Mouse (Mus musculus): ENCODE results near the gene Nol6. TPM values are rescaled to one million over a fixed set of nuclear protein-coding genes. Genes with fewer than 3 reads are reported as not detected.
"Not testable (repeated sequence)": the region's sequence is repeated elsewhere in the genome, so short reads cannot be mapped to it uniquely, and the experiment has no call there.

The Nol6 gene
- polyA plus RNA-seq, 1 experiment from 2014 or later, result 15.2 TPM

DNA sequence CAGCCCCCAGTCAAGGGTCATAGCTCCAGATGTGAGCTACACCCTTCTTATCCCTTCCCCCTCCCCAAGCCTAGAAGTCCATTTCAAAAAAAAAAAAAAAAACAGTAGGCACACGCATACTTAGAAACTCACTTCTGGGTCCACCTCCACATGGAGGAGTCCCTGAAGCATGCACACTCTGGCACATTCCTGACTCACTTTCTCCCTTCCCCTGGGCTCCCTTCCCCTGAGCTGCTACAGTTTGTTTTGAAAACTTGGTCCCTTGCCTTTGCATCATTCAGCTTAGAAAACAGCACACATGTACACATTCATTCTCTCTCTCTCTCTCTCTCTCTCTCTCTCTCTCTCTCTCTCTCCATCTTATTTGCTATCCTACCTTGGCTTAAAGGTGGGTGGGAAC is 31.3 kb downstream of the Nol6 start:
- Histone ChIP-seq H3K4me2 (ENCODE audit: low read depth, low read length) (no peak overlapping the region), H3K9ac (ENCODE audit: low read length) (no peak overlapping the region), H3K4me3 (ENCODE audit: low read length) (no peak overlapping the region), H3K27me3 (ENCODE audit: control insufficient read depth, insufficient read depth, low read length) (peaks cover 4% of the 10 kb centered on the region; the same call in 1 of the 2 replicates), H3K36me3 (ENCODE audit: control insufficient read depth, insufficient read depth) (no peaks in the 10 kb centered on the region), H3K27ac (ENCODE audit: low read length) (no peak overlapping the region), H3K9me3 (replicated peaks; ENCODE audit: control insufficient read depth, low read length) (no peaks in the 10 kb centered on the region), H3K4me1 (ENCODE audit: control insufficient read depth, insufficient read depth, low read length) (peaks cover 19% of the 10 kb centered on the region)
- ATAC-seq (replicated peaks; ENCODE audit: extremely low read depth, insufficient read depth, low FRiP score), result no peak
- WGBS, result 61% methylated on average over 1 of the region's 1 CpGs

DNA sequence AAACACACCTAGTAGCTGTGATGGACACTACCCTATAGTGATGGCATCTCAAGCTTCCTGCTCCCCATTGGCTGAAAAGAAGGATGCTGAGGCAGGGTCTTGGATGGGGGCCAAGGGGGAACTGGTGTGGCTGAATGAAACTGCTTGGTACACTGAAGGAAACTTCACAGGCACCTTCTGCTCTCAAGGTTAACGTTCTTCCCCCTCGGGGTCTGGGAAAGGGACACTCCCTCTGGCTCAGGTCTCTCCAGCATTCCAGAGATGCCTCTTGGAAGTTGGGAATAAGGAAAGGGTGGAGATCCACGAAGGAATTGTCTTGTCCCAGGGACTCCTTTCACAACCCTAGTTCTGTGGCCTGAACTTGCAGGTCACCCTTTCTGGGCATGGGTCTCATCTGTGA is 32.9 kb downstream of the Nol6 start:
- Histone ChIP-seq H3K4me1 (ENCODE audit: control insufficient read depth, insufficient read depth, low read length) (peaks cover 10% of the 10 kb centered on the region), H3K9me3 (replicated peaks; ENCODE audit: control insufficient read depth, low read length) (no peaks in the 10 kb centered on the region), H3K27ac (ENCODE audit: low read length) (no peak overlapping the region), H3K27me3 (ENCODE audit: control insufficient read depth, insufficient read depth, low read length) (no peaks in the 10 kb centered on the region), H3K4me2 (ENCODE audit: low read depth, low read length) (no peak overlapping the region), H3K4me3 (ENCODE audit: low read length) (no peak overlapping the region), H3K9ac (ENCODE audit: low read length) (no peak overlapping the region), H3K36me3 (ENCODE audit: control insufficient read depth, insufficient read depth) (no peaks in the 10 kb centered on the region)
- no peak for ATAC-seq (replicated peaks; ENCODE audit: extremely low read depth, insufficient read depth, low FRiP score)
- 34% methylated on average over 3 of the region's 3 CpGs for WGBS

DNA sequence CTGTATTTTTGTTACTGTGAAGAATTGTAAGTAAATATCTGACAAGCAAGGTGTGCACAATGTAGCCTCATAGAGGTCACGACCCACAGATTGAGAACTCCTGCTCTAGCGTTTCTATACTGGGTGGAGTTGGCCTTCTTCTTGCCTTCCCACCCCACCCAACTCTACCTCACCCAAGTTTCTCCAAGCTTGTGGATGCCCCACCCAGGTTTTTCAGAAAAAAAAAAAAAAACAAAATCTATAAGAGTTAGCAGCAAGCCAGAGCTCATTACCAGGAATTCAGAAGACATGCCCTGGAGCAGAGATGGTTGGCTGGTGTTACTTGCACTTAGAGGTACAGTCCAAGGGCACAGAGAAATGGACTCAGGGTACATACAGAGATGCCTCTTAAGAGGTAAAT is 34.5 kb downstream of the Nol6 start:
- H3K4me1 ChIP-seq (ENCODE audit: control insufficient read depth, insufficient read depth, low read length), result peaks cover 2% of the 10 kb centered on the region
- no peak overlapping the region for H3K4me3 ChIP-seq (ENCODE audit: low read length)
- 75% methylated on average over 2 of the region's 2 CpGs for WGBS
- no peaks in the 10 kb centered on the region for H3K36me3 ChIP-seq (ENCODE audit: control insufficient read depth, insufficient read depth)
- H3K4me2 ChIP-seq (ENCODE audit: low read depth, low read length), result no peak overlapping the region
- no peaks in the 10 kb centered on the region for H3K27me3 ChIP-seq (ENCODE audit: control insufficient read depth, insufficient read depth, low read length)
- no peak for ATAC-seq (replicated peaks; ENCODE audit: extremely low read depth, insufficient read depth, low FRiP score)
- H3K27ac ChIP-seq (ENCODE audit: low read length), result no peak overlapping the region
- no peaks in the 10 kb centered on the region for H3K9me3 ChIP-seq (replicated peaks; ENCODE audit: control insufficient read depth, low read length)
- H3K9ac ChIP-seq (ENCODE audit: low read length), result no peak overlapping the region

DNA sequence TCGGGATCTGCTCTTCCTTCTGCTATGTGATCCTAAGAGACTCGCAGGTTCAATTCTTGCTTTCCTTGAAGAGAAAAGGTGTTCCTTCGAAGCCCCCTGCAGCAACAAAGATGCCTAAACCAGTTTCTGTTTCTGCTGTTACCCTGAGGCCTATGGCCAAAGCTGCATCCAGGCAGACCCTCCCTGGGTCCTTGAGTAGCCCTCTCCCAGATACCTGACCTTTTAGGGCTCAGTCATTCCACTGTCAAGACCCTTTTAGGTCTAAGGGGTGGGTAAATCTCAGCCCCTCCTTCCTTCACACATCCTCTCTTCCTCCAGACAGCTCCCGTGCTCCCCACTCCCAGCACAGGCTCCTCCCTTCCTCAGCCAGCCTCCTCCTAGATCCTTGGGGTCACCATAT is 35.1 kb downstream of the Nol6 start:
- no peak overlapping the region for H3K4me2 ChIP-seq (ENCODE audit: low read depth, low read length)
- 75% methylated on average over 4 of the region's 4 CpGs for WGBS

DNA sequence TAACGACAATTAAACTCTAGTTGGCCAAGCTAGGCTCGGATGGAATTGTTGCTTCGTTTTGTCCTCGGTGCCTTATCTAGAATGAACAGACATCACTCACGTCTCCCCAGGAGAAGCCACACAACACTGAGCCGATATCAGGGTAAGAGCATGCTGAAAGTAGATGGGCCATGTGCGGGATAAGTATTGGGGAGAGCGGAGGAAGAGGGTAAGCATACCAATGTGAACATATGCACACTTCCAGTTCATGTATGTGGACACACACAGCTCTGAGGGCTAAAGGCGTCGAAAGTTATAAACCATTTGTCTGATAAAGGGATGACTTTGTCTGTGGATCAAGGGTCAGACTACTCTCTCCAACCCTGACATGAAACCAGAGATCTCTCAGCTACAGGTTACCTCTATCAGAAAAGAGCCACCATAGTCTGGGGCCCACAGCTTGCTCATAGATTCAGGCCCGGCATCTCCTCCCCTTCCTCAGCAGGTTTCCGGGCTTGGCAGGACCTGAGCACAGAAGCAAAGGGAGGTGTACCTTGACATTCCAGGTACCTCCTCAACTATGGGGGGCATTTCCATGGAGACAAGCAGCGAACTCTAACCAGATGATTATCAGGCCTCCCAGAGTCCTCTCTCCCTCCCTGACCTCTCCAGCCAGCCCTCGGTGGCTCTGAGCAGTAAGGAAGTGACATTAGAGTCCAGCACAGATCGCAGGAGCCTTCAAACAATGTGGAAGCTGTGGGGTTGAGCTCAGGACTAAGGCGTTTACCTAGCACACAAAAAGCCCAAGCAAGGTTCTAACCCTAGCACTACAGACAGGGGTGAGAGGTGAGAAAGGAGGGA is 36.6 kb downstream of the Nol6 start:
- H3K9ac ChIP-seq (ENCODE audit: low read length), result no peak overlapping the region
- ATAC-seq (replicated peaks; ENCODE audit: extremely low read depth, insufficient read depth, low FRiP score), result no peak
- no peak overlapping the region for H3K27ac ChIP-seq (ENCODE audit: low read length)
- H3K4me3 ChIP-seq (ENCODE audit: low read length), result no peak overlapping the region
- H3K4me1 ChIP-seq (ENCODE audit: control insufficient read depth, insufficient read depth, low read length), result no peaks in the 10 kb centered on the region
- no peaks in the 10 kb centered on the region for H3K27me3 ChIP-seq (ENCODE audit: control insufficient read depth, insufficient read depth, low read length)
- 72% methylated on average over 16 of the region's 16 CpGs for WGBS
- H3K4me2 ChIP-seq (ENCODE audit: low read depth, low read length), result no peak overlapping the region
- H3K9me3 ChIP-seq (replicated peaks; ENCODE audit: control insufficient read depth, low read length), result no peaks in the 10 kb centered on the region
- H3K36me3 ChIP-seq (ENCODE audit: control insufficient read depth, insufficient read depth), result no peaks in the 10 kb centered on the region

More for the DNA sequence above, 35.1 kb downstream of the Nol6 start:
- no peaks in the 10 kb centered on the region for H3K27me3 ChIP-seq (ENCODE audit: control insufficient read depth, insufficient read depth, low read length)
- no peak for ATAC-seq (replicated peaks; ENCODE audit: extremely low read depth, insufficient read depth, low FRiP score)
- H3K4me3 ChIP-seq (ENCODE audit: low read length), result no peak overlapping the region
- H3K9ac ChIP-seq (ENCODE audit: low read length), result no peak overlapping the region
- no peaks in the 10 kb centered on the region; the same call in 1 of the 2 replicates for H3K4me1 ChIP-seq (ENCODE audit: control insufficient read depth, insufficient read depth, low read length)
- no peak overlapping the region for H3K27ac ChIP-seq (ENCODE audit: low read length)
- no peaks in the 10 kb centered on the region for H3K9me3 ChIP-seq (replicated peaks; ENCODE audit: control insufficient read depth, low read length)
- H3K36me3 ChIP-seq (ENCODE audit: control insufficient read depth, insufficient read depth), result no peaks in the 10 kb centered on the region

DNA sequence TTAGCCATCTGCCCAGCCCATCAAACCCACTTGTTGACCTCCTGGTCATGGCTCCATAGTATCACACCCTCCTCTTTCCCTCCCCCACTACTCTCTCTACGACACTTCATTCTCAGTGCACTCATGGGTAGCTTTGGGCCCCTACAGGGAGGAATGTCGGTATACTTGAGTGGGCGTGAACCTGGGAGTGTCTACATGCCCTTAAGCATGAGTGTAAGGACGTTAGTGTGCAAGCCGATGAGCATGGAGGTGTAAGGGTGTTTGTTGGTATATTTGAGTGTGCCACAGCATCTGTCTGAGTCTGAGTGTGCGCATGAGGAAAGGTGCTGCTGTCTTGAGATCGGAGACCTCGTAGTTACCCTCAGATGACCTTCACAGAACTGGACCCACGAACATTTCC is 37.3 kb downstream of the Nol6 start:
- no peak for ATAC-seq (replicated peaks; ENCODE audit: extremely low read depth, insufficient read depth, low FRiP score)
- H3K27ac ChIP-seq (ENCODE audit: low read length), result no peak overlapping the region

DNA sequence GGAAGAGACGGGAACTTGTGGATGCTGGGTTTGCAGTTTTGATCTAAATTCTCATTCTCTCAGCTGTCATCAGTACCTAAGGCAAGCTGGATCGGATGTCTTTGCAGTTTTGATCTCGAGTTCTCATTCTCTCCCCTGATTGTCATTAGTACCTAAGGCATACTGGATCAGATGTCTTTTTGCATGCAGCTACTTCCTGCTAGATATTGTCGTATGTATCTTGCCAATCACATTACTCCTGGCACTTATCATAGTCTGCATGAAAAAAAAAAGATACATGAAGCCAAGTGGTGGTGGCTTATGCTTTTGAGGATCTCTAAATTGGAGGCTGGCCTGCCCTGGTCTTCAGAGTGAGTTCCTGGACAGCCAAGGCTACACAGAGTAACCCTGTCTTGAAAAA is 39.4 kb downstream of the Nol6 start:
- no peaks in the 10 kb centered on the region for H3K36me3 ChIP-seq (ENCODE audit: control insufficient read depth, insufficient read depth)
- no peak overlapping the region for H3K4me3 ChIP-seq (ENCODE audit: low read length)
- H3K9me3 ChIP-seq (replicated peaks; ENCODE audit: control insufficient read depth, low read length), result 0 out of 2 replicates have a peak, but pooled peaks cover 2% of the 10 kb centered on the region
- no peaks in the 10 kb centered on the region for H3K27me3 ChIP-seq (ENCODE audit: control insufficient read depth, insufficient read depth, low read length)
- H3K9ac ChIP-seq (ENCODE audit: low read length), result no peak overlapping the region
- WGBS, result 75% methylated on average over 4 of the region's 4 CpGs
- no peak overlapping the region for H3K4me2 ChIP-seq (ENCODE audit: low read depth, low read length)
- H3K27ac ChIP-seq (ENCODE audit: low read length), result no peak overlapping the region
- H3K4me1 ChIP-seq (ENCODE audit: control insufficient read depth, insufficient read depth, low read length), result no peaks in the 10 kb centered on the region
- ATAC-seq (replicated peaks; ENCODE audit: extremely low read depth, insufficient read depth, low FRiP score), result no peak

More for the DNA sequence above, 37.3 kb downstream of the Nol6 start:
- no peak overlapping the region for H3K9ac ChIP-seq (ENCODE audit: low read length)
- H3K4me2 ChIP-seq (ENCODE audit: low read depth, low read length), result no peak overlapping the region
- H3K27me3 ChIP-seq (ENCODE audit: control insufficient read depth, insufficient read depth, low read length), result no peaks in the 10 kb centered on the region
- no peak overlapping the region for H3K4me3 ChIP-seq (ENCODE audit: low read length)
- no peaks in the 10 kb centered on the region for H3K4me1 ChIP-seq (ENCODE audit: control insufficient read depth, insufficient read depth, low read length)
- no peaks in the 10 kb centered on the region for H3K9me3 ChIP-seq (replicated peaks; ENCODE audit: control insufficient read depth, low read length)
- 75% methylated on average over 9 of the region's 9 CpGs for WGBS
- H3K36me3 ChIP-seq (ENCODE audit: control insufficient read depth, insufficient read depth), result no peaks in the 10 kb centered on the region

DNA sequence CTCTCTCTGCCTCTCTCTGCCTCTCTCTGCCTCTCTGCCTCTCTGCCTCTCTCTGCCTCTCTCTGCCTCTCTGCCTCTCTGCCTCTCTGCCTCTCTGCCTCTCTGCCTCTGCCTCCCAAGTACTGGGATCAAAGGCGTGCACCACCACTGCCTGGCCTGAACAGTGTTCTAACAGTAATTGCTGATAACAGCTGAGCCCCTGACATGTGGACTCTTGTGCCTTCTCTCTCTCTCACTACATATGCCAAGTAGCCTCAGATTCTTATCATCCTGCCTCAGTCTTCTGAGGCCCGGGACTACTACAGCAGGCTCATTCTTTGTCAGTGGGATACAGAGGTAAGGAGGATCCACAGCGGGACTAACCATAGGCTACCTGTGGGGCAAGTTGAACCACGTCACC is 41.5 kb downstream of the Nol6 start:
- not testable (repeated sequence) for H3K4me3 ChIP-seq (ENCODE audit: low read length); ATAC-seq (replicated peaks; ENCODE audit: extremely low read depth, insufficient read depth, low FRiP score); H3K36me3 ChIP-seq (ENCODE audit: control insufficient read depth, insufficient read depth); H3K4me1 ChIP-seq (ENCODE audit: control insufficient read depth, insufficient read depth, low read length); H3K27me3 ChIP-seq (ENCODE audit: control insufficient read depth, insufficient read depth, low read length); H3K9ac ChIP-seq (ENCODE audit: low read length); H3K9me3 ChIP-seq (replicated peaks; ENCODE audit: control insufficient read depth, low read length); H3K27ac ChIP-seq (ENCODE audit: low read length); H3K4me2 ChIP-seq (ENCODE audit: low read depth, low read length)
- WGBS, result 41% methylated on average over 4 of the region's 4 CpGs

DNA sequence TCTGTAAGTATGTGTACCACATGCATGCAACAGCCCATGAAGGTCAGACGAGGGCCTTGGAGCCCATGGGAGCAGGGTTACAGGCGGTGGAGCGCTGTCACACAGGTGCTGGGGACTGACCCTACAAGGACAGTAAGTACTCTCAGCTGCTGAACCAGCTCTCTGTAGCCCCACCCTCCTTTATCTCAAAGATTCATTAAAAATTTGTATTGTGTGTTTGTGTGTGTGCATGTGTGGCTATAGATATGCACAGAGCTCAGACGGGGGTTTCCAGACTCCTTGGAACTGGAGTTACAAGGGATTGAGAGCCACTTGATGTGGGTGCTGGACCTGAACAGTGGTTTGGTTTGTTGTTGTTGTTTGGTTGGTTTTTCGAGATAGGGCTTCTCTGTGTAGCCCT is 42.5 kb downstream of the Nol6 start:
- ATAC-seq (replicated peaks; ENCODE audit: extremely low read depth, insufficient read depth, low FRiP score), result no peak
- no peak overlapping the region for H3K9ac ChIP-seq (ENCODE audit: low read length)
- 73% methylated on average over 5 of the region's 5 CpGs for WGBS
- H3K36me3 ChIP-seq (ENCODE audit: control insufficient read depth, insufficient read depth), result no peaks in the 10 kb centered on the region
- no peaks in the 10 kb centered on the region for H3K27me3 ChIP-seq (ENCODE audit: control insufficient read depth, insufficient read depth, low read length)
- no peaks in the 10 kb centered on the region for H3K4me1 ChIP-seq (ENCODE audit: control insufficient read depth, insufficient read depth, low read length)
- no peak overlapping the region for H3K4me2 ChIP-seq (ENCODE audit: low read depth, low read length)
- H3K27ac ChIP-seq (ENCODE audit: low read length), result no peak overlapping the region
- H3K9me3 ChIP-seq (replicated peaks; ENCODE audit: control insufficient read depth, low read length), result 0 out of 2 replicates have a peak, but pooled peaks cover 2% of the 10 kb centered on the region
- H3K4me3 ChIP-seq (ENCODE audit: low read length), result no peak overlapping the region

All from heart, embryonic 16.5 days (tissue).